Mouse (Mus musculus): ENCODE measurements around the gene Olfr1325.
"Not testable (repeated sequence)": the region's sequence is repeated elsewhere in the genome, so short reads cannot be mapped to it uniquely, and the experiment has no call there.

Olfr1325 gene

GRCm38 (mm10) chrX:74592379-74592778, at the start of gene Olfr1325:
TSS of gene Olfr1325 (plus strand) at chrX:74592679.
- DNase-seq (ENCODE audit: low read depth) = no peak

GRCm38 (mm10) chrX:74574788-74575187, 17.7 kb upstream of the Olfr1325 start, which contains the start of gene Olfr1326-ps1:
TSS of gene Olfr1326-ps1 (minus strand) at chrX:74574888.
- DNase-seq (ENCODE audit: low read depth) = no peak

DNA sequence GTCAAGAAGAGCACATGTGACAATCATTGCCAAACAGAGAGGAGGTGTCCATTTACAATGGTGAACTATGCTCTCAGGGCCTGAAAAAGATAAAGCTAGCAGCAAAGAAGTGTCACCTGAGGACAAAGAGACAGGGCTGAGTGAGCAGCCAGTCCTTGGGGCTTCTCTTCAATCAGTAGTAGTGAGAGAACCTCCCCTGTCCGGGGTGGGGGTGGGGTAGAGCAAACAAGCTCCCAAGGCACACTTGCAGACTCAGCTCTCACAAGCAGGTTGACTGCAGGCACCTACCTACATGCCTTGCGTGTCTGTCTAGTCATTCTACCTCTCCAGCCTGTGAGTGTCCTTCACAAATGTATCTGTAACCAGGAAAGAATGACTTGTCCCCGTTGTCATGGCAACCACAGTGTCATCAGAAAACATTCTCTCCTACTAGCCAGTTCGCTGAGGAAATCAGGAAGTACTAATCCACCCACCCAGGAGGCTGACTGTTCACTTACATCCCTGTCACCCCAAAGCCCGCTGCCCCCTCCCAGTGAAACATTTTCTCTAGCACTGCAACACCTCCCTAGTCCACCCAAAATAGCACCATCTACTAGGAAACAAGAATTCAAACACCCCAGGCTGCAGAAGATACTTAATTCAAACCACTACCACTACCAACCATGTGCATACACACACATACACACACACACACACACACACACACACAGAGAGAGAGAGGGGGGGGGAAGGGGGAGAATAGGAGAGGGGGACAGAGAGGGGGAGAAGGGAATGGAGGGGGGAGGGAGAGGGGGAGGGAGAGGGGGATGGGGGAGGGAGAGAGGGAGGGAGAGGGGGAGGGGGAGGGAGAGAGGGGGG, 53.2 kb downstream of the Olfr1325 start, which contains the start of gene Gm5640:
Gm5640 (minus strand) TSS at position 170 of the 858 bp plus-strand sequence.
- DNase-seq (ENCODE audit: low read depth) = peak; percentile 4

GRCm38 (mm10) chrX:74646393-74646792, 53.9 kb downstream of the Olfr1325 start:
- not testable (repeated sequence) for DNase-seq (ENCODE audit: low read depth)

All from c-Kit-positive CD71-negative TER-119-negative erythroid progenitor cells, embryonic 14.5 days (primary cell).